Mouse (Mus musculus): ENCODE measurements around the gene Usp53.

- TF ChIP-seq FLI1 (IDR thresholded peaks at IDR 0.05; ENCODE audit: low read length) (no peak), GATA1 (IDR thresholded peaks at IDR 0.05; ENCODE audit: borderline replicate concordance, low read length) (no peak)
Observed at GRCm38 (mm10) chr3:122919260-122919659, 65.0 kb downstream of the Usp53 start, which contains the start of gene Gm10959.

All from megakaryocyte, embryonic 14.5 days (primary cell).